Mouse (Mus musculus) induced T-regulatory cell, adult 2 months (primary cell): Measurements from ENCODE around the gene Zfpl1.

Source experiments
- DNase-seq: peaks from one replicate; pipeline ENCODE4 v3.0.0-alpha.2; 2012; ENCODE audit warnings: low read depth

Gene Zfpl1

GRCm38 (mm10) chr19:6058513-6058912 is 26.2 kb downstream of the Zfpl1 start:
- DNase-seq, result peak; percentile 29

GRCm38 (mm10) chr19:6057313-6058096 is 27.3 kb downstream of the Zfpl1 start, which contains the start of the genes Mrpl49 and Fau:
Gene Mrpl49 (minus strand): TSS chr19:6057785.
Gene Fau (plus strand): TSS chr19:6057844.
- DNase-seq, result peak; percentile 98

GRCm38 (mm10) chr19:6056696-6057095 is 28.1 kb downstream of the Zfpl1 start:
- no peak for DNase-seq

- DNase-seq, result no peak
Measured at GRCm38 (mm10) chr19:6054296-6054695, 30.5 kb downstream of the Zfpl1 start.

- DNase-seq, result no peak
Measured at GRCm38 (mm10) chr19:6052516-6052915, 32.2 kb downstream of the Zfpl1 start.

GRCm38 (mm10) chr19:6048681-6049410 is 35.9 kb downstream of the Zfpl1 start:
- DNase-seq, result no peak

GRCm38 (mm10) chr19:6047899-6048166 is 36.9 kb downstream of the Zfpl1 start:
- DNase-seq, result no peak

- no peak for DNase-seq
Measured at GRCm38 (mm10) chr19:6047154-6047898, 37.4 kb downstream of the Zfpl1 start.

GRCm38 (mm10) chr19:6046294-6047153 is 38.2 kb downstream of the Zfpl1 start, which contains the start of gene Syvn1:
Gene Syvn1 (plus strand): TSS chr19:6046576.
- DNase-seq, result peak; percentile 98

GRCm38 (mm10) chr19:6045366-6046293 is 39.1 kb downstream of the Zfpl1 start:
- peak; percentile 86 for DNase-seq

GRCm38 (mm10) chr19:6044102-6044501 is 40.7 kb downstream of the Zfpl1 start:
- peak; percentile 80 for DNase-seq

GRCm38 (mm10) chr19:6042293-6042692 is 42.5 kb downstream of the Zfpl1 start:
- DNase-seq, result no peak

- peak; percentile 61 for DNase-seq
Measured at GRCm38 (mm10) chr19:6040002-6040401, 44.8 kb downstream of the Zfpl1 start.

GRCm38 (mm10) chr19:6038326-6038725 is 46.4 kb downstream of the Zfpl1 start:
- no peak for DNase-seq

GRCm38 (mm10) chr19:6037695-6038094 is 47.1 kb downstream of the Zfpl1 start:
- no peak for DNase-seq

GRCm38 (mm10) chr19:6035966-6036585 is 48.7 kb downstream of the Zfpl1 start:
- no peak for DNase-seq
